Mouse (Mus musculus) E14TG2a.4 (cell line): ENCODE results near the gene Gm11146.

ENCODE experiments used
- CTCF ChIP-seq: conservative IDR thresholded peaks from 2 replicates; pipeline ENCODE4 v1.5.1; 2014; ENCODE audit warnings: low read length
- NANOG ChIP-seq: IDR thresholded peaks from 2 replicates; pipeline ENCODE4 v1.6.1; 2014; ENCODE audit warnings: borderline replicate concordance, low read length, mixed read lengths

DNA sequence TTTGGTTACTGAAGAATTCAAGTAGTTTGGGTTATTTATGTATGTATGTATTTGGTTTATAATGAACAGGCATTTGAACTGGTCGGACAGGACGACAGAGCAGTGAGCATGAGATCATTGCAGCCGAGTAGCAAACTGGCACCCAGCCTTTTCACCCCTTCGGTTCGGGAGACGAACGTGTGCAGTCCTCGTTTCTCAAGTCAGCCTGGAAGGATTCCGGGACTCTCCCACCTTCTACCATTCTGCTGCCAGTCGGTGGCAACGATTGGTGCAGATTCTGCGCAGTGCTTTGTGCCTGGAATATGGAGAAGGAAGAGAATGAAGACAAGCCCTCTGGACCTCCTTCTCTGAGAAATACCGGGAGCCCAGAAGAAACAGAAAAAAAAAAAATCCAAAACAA, 7.3 kb downstream of the Gm11146 start:
- no peak for TF ChIP-seq CTCF
- TF ChIP-seq NANOG: no peak
